Mouse (Mus musculus) gastrocnemius, adult 2 months (tissue): ENCODE measurements at regions not wholly inside any gene's neighbourhood (a gene's known extent, or its start where the extent isn't known, plus 50 kb on each side); places are given as distances from the start of the nearest gene placed in this dataset.

Source experiments
- DNase-seq: peaks from one replicate; pipeline ENCODE4 v3.0.0; 2022
- H3K27ac ChIP-seq: fragments of 200-600 bp; 2 replicates; pipeline ENCODE4 v1.8.1; 2022; ENCODE audit warnings: mild to moderate bottlenecking
- H3K4me3 ChIP-seq: fragments of 200-600 bp; 2 replicates; pipeline ENCODE4 v1.8.1; 2022; ENCODE audit warnings: mild to moderate bottlenecking, moderate library complexity
- CTCF ChIP-seq: fragments of 200-600 bp; IDR thresholded peaks from 2 replicates; pipeline ENCODE4 v1.8.1; 2022; ENCODE audit warnings: antibody characterized with exemption, mild to moderate bottlenecking, moderate library complexity
- intact Hi-C: fragments of 180-260 bp; cut with DNase I; formaldehyde crosslinking; loops from one replicate; pipeline ENCODE4 v1.15.1; 2025

- intact Hi-C loops, result no loop called here
- DNase-seq, result no peak
- Histone ChIP-seq H3K27ac (no peak overlapping the region), H3K4me3 (no peak overlapping the region)
- no peak for TF ChIP-seq CTCF
Observed at GRCm38 (mm10) chr5:102424636-102425242, 56.5 kb upstream of the Arhgap24 start.

GRCm38 (mm10) chr5:102428310-102428709 is 52.9 kb upstream of the Arhgap24 start:
- TF ChIP-seq CTCF, result no peak
- intact Hi-C loops, result no loop called here

More at GRCm38 (mm10) chr5:102428310-102428709, 52.9 kb upstream of the Arhgap24 start:
- Histone ChIP-seq H3K4me3 (no peak overlapping the region), H3K27ac (no peak overlapping the region)
- DNase-seq, result no peak
